In the genomic region with DNA sequence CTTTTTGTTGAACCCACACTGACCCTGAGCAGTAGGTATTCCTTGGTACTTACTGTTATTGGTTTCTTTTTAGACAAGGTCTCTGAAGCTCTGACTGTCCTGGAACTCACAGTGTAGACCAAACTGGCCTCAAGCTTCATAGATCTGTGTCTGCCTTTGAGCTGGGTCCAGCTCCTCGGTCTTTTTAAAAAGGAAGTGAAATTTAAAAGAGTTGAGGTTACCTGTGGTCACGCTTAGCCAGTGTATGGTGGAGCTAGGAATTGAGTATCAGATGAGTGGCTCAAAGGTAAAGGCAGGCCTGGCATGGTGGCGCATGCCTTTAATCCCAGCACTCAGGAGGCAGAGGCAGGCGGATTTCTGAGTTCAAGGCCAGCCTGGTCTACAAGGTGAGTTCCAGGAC, we compare ENCODE assay signal across 8 mouse cellular contexts. TPM values are rescaled to one million over a fixed set of nuclear protein-coding genes. Genes with fewer than 3 reads are reported as not detected.
DNase-seq lines count a peak whose midpoint lies in the region; ATAC-seq and TF ChIP-seq lines count a peak whose summit lies in the region.

No protein-coding gene starts in this region.

- no peak overlapping the region for H3K27ac ChIP-seq in heart, embryonic 15.5 days
- H3K27ac ChIP-seq in bone marrow, adult 2 months (ENCODE audit: control insufficient read depth, insufficient read depth, low read depth, low read length, poor library complexity) = peak overlapping the region; percentile 1; the same call in 1 of the 2 replicates
- peak overlapping the region; percentile 82 for H3K27ac ChIP-seq in hindbrain, embryonic 14.5 days
- peak overlapping the region; percentile 80; the same call in 1 of the 2 replicates for H3K27ac ChIP-seq in midbrain, embryonic 15.5 days

- DNase-seq in heart, adult 8-10 months (ENCODE audit: low spot score) = no peak
- DNase-seq in hindbrain, embryonic 14.5 days (ENCODE audit: low spot score) = no peak
- no peak for DNase-seq in urinary bladder, adult 18-20 months (ENCODE audit: low spot score in 2 of 2)
- no peak for DNase-seq in urinary bladder, adult 2 months (ENCODE audit: low spot score)
- DNase-seq in kidney, adult 11 months = no peak

- 0 out of 2 replicates have a peak overlapping the region, but pooled peaks have one; percentile 15 for H3K9ac ChIP-seq in heart, embryonic 15.5 days
- peak overlapping the region; percentile 56; the same call in 1 of the 2 replicates for H3K9ac ChIP-seq in hindbrain, embryonic 14.5 days
- H3K9ac ChIP-seq in midbrain, embryonic 15.5 days = 0 out of 2 replicates have a peak overlapping the region, but pooled peaks have one; percentile 25

- WGBS in heart, embryonic 15.5 days = 69% methylated on average over 4 of the region's 4 CpGs
- WGBS in bone marrow, adult 2 months = 43% methylated on average over 4 of the region's 4 CpGs
- WGBS in hindbrain, embryonic 14.5 days = 76% methylated on average over 4 of the region's 4 CpGs
- 67% methylated on average over 4 of the region's 4 CpGs for WGBS in midbrain, embryonic 15.5 days

- H3K36me3 ChIP-seq in heart, embryonic 15.5 days = no peaks in the 10 kb centered on the region
- no peaks in the 10 kb centered on the region for H3K36me3 ChIP-seq in hindbrain, embryonic 14.5 days (replicated peaks; ENCODE audit: control insufficient read depth, insufficient read depth)
- H3K36me3 ChIP-seq in midbrain, embryonic 15.5 days (replicated peaks) = no peaks in the 10 kb centered on the region

- TF ChIP-seq CTCF in bone marrow, adult 2 months (IDR thresholded peaks at IDR 0.05; ENCODE audit: control insufficient read depth, insufficient read depth, low read length) = no peak

- ATAC-seq in heart, embryonic 15.5 days (replicated peaks; ENCODE audit: insufficient number of reproducible peaks, insufficient read depth, low FRiP score, low read depth) = no peak
- ATAC-seq in hindbrain, embryonic 14.5 days (ENCODE audit: low FRiP score) = no peak
- ATAC-seq in midbrain, embryonic 15.5 days (replicated peaks) = no peak

- H3K9me3 ChIP-seq in heart, embryonic 15.5 days (replicated peaks) = no peaks in the 10 kb centered on the region
- H3K9me3 ChIP-seq in hindbrain, embryonic 14.5 days (ENCODE audit: control insufficient read depth, low read length) = no peaks in the 10 kb centered on the region
- no peaks in the 10 kb centered on the region for H3K9me3 ChIP-seq in midbrain, embryonic 15.5 days

- peak overlapping the region; percentile 80 for H3K4me2 ChIP-seq in heart, embryonic 15.5 days
- peak overlapping the region; percentile 98 for H3K4me2 ChIP-seq in hindbrain, embryonic 14.5 days (replicated peaks)
- peak overlapping the region; percentile 92 for H3K4me2 ChIP-seq in midbrain, embryonic 15.5 days

- peaks cover 24% of the 10 kb centered on the region for H3K27me3 ChIP-seq in heart, embryonic 15.5 days
- no peaks in the 10 kb centered on the region for H3K27me3 ChIP-seq in hindbrain, embryonic 14.5 days (ENCODE audit: control insufficient read depth, insufficient read depth, low read length)
- H3K27me3 ChIP-seq in midbrain, embryonic 15.5 days (replicated peaks) = no peaks in the 10 kb centered on the region

- H3K4me3 ChIP-seq in heart, embryonic 15.5 days = peak overlapping the region; percentile 49
- peak overlapping the region; percentile 36 for H3K4me3 ChIP-seq in bone marrow, adult 2 months (replicated peaks; ENCODE audit: control insufficient read depth, low read depth, low read length)
- peak overlapping the region; percentile 45 for H3K4me3 ChIP-seq in hindbrain, embryonic 14.5 days (replicated peaks; ENCODE audit: low read length)
- H3K4me3 ChIP-seq in midbrain, embryonic 15.5 days = peak overlapping the region; percentile 49

- H3K4me1 ChIP-seq in heart, embryonic 15.5 days (replicated peaks) = peaks cover 8% of the 10 kb centered on the region
- no peaks in the 10 kb centered on the region for H3K4me1 ChIP-seq in bone marrow, adult 2 months (ENCODE audit: control insufficient read depth, insufficient read depth, low read length)
- H3K4me1 ChIP-seq in hindbrain, embryonic 14.5 days (replicated peaks; ENCODE audit: control insufficient read depth, insufficient read depth, low read length) = peaks cover 16% of the 10 kb centered on the region; the same call in 1 of the 2 replicates
- peaks cover 28% of the 10 kb centered on the region for H3K4me1 ChIP-seq in midbrain, embryonic 15.5 days

- no peak for TF ChIP-seq POLR2A in bone marrow, adult 2 months (IDR thresholded peaks at IDR 0.05; ENCODE audit: borderline replicate concordance, control insufficient read depth, low read depth, low read length)

RNA-seq across cellular contexts. Expression of a gene that starts 0.9 kb away (rescaled TPM):
- polyA plus RNA-seq in heart, embryonic 15.5 days (2015; fragmentation: Nextera tagmentation; extraction: Ambion mirVana) = 0.93 and 1.8 TPM in 2 replicates
- total RNA-seq in heart, adult 8-10 months (2022) = 10 to 100 TPM; 14.9 to 24.2 (median 20.9) TPM
- polyA plus RNA-seq in bone marrow, adult 2 months (2011; ENCODE audit: insufficient read depth, insufficient read length, low replicate concordance, missing spikeins) = 29.4 and 37.4 TPM in 2 replicates
- polyA plus RNA-seq in hindbrain, embryonic 14.5 days (2014; fragmentation: Nextera tagmentation; extraction: Ambion mirVana) = 8.4 and 10.6 TPM in 2 replicates
- polyA plus RNA-seq in midbrain, embryonic 15.5 days (2015; fragmentation: Nextera tagmentation; extraction: Ambion mirVana) = 6.9 and 7.0 TPM in 2 replicates
- polyA plus RNA-seq in urinary bladder, adult 2 months (2012; rRNA removed) = 190 and 197 TPM in 2 replicates
